Mouse (Mus musculus) frontal cortex, adult (tissue): ENCODE results near the gene Myo18b.

ENCODE experiments used
- ATAC-seq: cut with Nextera tagmentation; 2 replicates; pipeline ENCODE4 v1.9.2; 2017; ENCODE audit warnings: mild to moderate bottlenecking, moderate library complexity, mixed read lengths; ENCODE audit not compliant: low TSS enrichment

Myo18b gene

GRCm38 (mm10) chr5:112679251-112679650 lies 216.9 kb downstream of the Myo18b start:
- ATAC-seq, result no peak

GRCm38 (mm10) chr5:112678153-112678552 lies 218.0 kb downstream of the Myo18b start:
- ATAC-seq, result no peak

- no peak for ATAC-seq
These were observed 221.4 kb downstream of the Myo18b start for GRCm38 (mm10) chr5:112674806-112675205.

- ATAC-seq, result no peak
These were observed 223.7 kb downstream of the Myo18b start for GRCm38 (mm10) chr5:112672457-112672856.

- no peak for ATAC-seq
These were observed 224.2 kb downstream of the Myo18b start for GRCm38 (mm10) chr5:112671961-112672360.

- peak; percentile 62 for ATAC-seq
These were observed 229.0 kb downstream of the Myo18b start for GRCm38 (mm10) chr5:112667153-112667552.

- peak; percentile 73 for ATAC-seq
These were observed 230.5 kb downstream of the Myo18b start for GRCm38 (mm10) chr5:112665661-112666060.

GRCm38 (mm10) chr5:112663701-112664100 lies 232.5 kb downstream of the Myo18b start:
- no peak for ATAC-seq

DNA sequence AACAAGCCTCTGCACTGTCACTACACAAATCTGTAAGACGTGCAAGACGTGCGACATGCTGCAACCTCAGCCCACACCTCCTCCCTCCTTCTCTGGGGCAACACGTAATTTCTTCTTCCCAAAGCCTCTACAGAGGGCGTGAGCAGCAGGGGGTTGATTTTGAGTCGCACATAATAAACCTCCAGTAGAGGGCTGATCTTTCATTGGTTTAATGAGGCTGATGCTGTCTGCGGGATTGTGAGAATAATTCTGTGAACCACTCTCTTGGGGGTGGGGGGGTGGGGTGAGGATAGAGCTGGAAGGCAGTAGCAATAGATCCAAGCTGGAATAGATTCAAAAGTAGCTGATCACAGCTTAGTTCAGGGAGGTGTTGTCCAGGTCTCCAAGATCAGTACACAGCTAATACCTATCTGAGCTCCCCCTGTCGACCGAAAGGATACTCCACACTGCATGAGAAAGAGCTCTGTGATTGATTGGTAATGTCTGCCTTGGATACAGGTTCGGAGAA lies 235.2 kb downstream of the Myo18b start:
- ATAC-seq, result no peak

DNA sequence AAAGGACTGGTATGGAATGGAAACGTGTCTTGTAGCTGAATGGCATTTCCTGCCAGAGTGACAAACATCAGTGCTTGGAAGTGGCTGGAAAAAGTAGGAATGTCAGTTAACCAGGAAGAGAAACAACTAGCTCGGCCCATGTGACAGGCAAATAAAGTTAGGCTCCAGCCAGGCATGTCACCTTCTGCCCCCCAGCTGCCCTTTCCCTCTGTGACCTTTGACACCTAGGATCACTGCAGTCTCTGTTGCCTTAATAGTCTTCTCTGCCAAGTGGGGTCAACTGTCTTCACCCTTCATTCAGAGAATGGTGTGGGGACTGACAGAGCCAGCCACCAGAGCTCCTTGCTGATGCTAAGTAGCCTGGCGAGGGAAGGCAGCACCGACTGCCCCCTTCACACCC lies 236.9 kb downstream of the Myo18b start:
- no peak for ATAC-seq

- ATAC-seq, result no peak
These were observed 239.4 kb downstream of the Myo18b start for GRCm38 (mm10) chr5:112656811-112657210.

DNA sequence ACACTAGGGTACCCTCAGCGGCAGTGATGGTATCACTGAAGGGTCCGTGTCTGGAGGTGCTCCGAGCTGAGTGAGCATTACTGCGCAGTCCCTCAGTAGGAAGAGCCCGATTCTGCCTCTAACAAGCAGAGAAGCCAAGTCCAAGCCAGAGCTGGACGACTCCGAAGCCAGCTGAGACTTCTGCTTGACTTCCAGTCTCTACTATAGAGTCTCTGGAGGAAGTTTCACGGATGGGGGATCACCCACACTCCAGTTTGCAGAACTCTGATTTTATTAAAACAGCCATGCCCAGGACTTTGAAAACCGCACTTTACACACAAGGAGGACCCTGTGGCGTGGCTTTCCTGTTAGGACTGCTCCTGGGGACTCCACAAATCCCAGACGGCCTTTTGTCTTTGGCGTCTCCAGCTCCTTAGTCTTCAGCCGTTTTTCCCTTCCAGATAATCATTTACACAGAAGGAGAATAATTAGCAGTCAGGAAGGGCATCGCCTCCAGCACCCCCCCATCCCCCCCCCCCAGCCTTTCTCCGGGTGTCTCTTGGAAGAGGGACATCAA lies 240.1 kb downstream of the Myo18b start:
- peak; percentile 72 for ATAC-seq

DNA sequence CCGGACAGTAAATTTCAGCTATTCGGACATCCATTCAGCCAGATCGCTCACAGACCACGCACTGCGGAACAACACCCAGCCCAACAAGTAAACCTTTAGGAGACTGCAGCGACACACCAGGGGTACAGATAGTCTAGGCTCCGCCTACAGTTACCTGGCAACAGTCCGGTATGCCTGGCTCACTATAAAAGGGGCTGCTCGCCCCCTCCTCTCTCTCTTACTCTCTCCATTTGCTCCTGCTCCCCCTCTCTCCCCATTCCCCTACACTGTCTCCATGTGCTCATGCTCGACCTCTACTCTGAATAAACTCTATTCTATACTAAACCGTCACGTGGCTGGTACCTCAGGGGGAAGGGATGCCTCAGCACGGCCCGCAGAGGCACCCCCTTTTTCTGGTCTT lies 240.6 kb downstream of the Myo18b start:
- 0 out of 2 replicates have a peak, but pooled peaks have one; percentile 23 for ATAC-seq

- no peak for ATAC-seq
These were observed 244.1 kb downstream of the Myo18b start for GRCm38 (mm10) chr5:112652036-112652435.

GRCm38 (mm10) chr5:112649164-112649702 lies 246.9 kb downstream of the Myo18b start:
- ATAC-seq, result peak; percentile 87

DNA sequence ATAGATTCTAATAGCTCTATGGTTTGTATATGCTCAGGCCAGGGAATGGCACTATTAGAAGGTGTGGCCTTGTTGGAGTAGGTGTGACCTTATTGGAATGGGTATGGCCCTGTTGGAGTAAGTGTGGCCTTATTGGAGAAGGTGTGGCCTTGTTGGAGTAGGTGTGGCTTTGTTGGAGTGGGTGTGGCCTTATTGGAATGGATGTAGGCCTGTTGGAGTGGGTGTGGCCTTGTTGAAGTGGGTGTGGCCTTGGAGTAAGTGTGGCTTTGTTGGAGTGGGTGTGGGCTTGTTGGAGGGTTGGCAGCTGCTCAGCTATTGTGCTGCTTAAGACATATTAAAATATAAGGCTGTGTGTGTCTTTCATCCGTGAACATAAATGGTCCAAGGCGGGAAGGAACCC lies 249.3 kb downstream of the Myo18b start:
- no peak for ATAC-seq

GRCm38 (mm10) chr5:112645535-112645934 lies 250.6 kb downstream of the Myo18b start:
- no peak for ATAC-seq

DNA sequence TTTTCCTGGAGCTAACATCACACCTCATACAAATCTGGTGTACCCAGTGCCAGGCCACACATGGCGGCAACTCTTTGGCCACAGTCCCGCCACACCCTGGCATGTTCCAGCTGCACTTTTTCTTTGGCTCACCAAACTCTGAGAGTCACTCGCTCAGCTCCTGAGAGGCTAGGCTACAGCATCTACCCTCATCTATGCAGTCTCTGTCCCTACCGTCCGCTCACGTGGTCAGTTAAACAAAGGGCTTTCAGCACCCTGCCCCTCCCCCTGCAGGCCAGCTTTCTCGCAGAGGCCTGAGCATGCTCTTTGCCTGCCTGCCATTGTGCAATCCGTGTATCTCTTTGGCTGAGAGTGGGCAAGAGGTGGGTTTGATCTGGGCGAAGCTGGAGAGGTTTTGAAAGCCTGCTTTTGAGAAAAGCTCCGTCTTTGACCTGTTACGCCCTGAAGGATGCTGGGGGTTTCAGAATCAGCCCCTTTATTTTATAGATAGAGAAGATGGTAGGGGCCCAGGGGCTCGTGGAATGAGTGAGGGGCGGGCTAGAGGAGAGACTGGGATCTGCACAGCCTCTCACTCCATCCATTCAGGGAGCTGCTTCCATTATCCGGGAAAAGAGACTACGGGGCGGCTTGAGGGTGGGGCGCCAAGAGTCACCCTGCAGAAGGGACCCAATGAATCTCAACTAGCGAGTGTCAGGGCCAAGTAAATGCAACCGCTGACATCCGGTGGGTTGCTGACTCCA lies 252.5 kb downstream of the Myo18b start:
- ATAC-seq, result peak; percentile 50

DNA sequence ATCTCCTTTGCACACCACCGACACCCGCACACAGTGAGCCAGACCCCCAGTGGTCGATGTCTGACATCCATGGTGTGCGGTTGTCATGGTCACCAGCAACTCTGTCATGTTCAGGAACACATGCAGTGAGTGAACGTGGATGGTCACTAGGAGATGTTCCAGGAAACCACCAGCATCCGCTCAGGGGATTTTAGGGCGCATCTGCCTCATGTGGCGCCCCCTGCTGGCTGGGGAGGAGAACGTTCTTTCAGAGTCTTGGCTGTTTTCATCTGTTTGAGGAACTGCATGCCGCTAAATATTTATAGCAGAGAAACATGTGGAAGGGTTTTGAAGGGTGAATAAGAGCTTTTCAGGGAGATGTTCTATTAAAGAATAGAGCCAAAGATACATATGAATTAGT lies 253.4 kb downstream of the Myo18b start:
- no peak for ATAC-seq

DNA sequence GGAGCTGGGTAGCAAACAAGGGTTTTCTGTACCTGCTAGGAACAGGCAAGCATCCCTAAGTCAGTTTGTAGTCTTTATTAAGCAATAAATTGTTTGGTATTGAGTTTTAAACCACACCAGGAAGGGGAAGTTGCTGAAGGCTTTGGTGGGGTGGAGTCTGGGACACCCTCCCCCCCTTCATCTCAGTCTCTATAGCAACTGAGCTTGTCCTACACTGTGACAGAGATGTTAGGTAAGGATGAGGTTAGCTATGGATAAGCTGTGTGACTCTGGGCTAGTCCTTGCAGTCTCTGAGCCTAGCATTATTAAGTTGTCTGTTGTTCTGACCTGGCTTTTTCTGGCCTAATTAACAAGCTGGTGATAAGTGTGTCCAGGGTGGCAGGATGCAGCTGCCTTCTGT lies 254.4 kb downstream of the Myo18b start:
- ATAC-seq, result no peak

DNA sequence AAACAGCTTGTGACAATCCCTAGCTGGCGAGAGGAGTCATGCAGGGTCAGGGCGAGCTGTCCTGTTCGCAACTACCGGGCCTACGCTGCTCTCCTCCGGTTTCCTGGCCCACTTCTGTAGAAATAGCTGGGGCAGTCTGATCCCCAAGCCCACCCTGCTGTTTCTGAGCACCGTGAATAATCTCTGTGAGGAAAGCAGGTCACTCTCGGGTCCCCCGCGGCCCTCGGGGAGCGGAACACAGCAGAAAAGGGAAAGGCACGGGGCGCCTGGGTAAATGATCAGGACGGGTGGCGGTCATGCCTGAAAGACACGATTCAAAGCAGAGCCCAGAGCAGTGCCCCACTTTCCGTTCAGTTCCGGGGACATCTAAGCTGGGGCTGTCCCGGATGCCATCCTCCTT lies 255.0 kb downstream of the Myo18b start:
- no peak for ATAC-seq

GRCm38 (mm10) chr5:112640651-112641050 lies 255.5 kb downstream of the Myo18b start:
- ATAC-seq, result no peak
